Mouse (Mus musculus): ENCODE data around the gene Fkbp2.

Gene Fkbp2

GRCm38 (mm10) chr19:6969665-6970381 is 10.5 kb downstream of the Fkbp2 start:
- peak; percentile 76 for DNase-seq

GRCm38 (mm10) chr19:6969291-6969664 is 11.0 kb downstream of the Fkbp2 start:
- DNase-seq, result no peak

- DNase-seq, result no peak
These were observed 11.6 kb downstream of the Fkbp2 start for GRCm38 (mm10) chr19:6968491-6969271.

GRCm38 (mm10) chr19:6956461-6956860 is 23.8 kb downstream of the Fkbp2 start:
- no peak for DNase-seq

- DNase-seq, result no peak
These were observed 24.9 kb downstream of the Fkbp2 start for GRCm38 (mm10) chr19:6955424-6955823.

- DNase-seq, result peak; percentile 38
These were observed 26.3 kb downstream of the Fkbp2 start for GRCm38 (mm10) chr19:6954046-6954445.

GRCm38 (mm10) chr19:6952712-6953037 is 27.6 kb downstream of the Fkbp2 start:
- DNase-seq, result no peak

GRCm38 (mm10) chr19:6951994-6952711 is 28.1 kb downstream of the Fkbp2 start:
- peak; percentile 64 for DNase-seq

- peak; percentile 96 for DNase-seq
These were observed 28.8 kb downstream of the Fkbp2 start for GRCm38 (mm10) chr19:6951381-6951968.

- peak; percentile 80 for DNase-seq
These were observed 29.6 kb downstream of the Fkbp2 start for GRCm38 (mm10) chr19:6950613-6951153.

- DNase-seq, result no peak
These were observed 30.4 kb downstream of the Fkbp2 start for GRCm38 (mm10) chr19:6949951-6950350.

- DNase-seq, result no peak
These were observed 30.8 kb downstream of the Fkbp2 start for GRCm38 (mm10) chr19:6949532-6949931.

- no peak for DNase-seq
These were observed 32.1 kb downstream of the Fkbp2 start for GRCm38 (mm10) chr19:6948186-6948585.

- no peak for DNase-seq
These were observed 32.6 kb downstream of the Fkbp2 start for GRCm38 (mm10) chr19:6947742-6948141.

- no peak for DNase-seq
These were observed 36.6 kb downstream of the Fkbp2 start for GRCm38 (mm10) chr19:6943709-6944108.

- no peak for DNase-seq
These were observed 37.5 kb downstream of the Fkbp2 start for GRCm38 (mm10) chr19:6942764-6943163.

- DNase-seq, result peak; percentile 94
These were observed 38.0 kb downstream of the Fkbp2 start, which contains the start of gene Gpr137 for GRCm38 (mm10) chr19:6942249-6942691. TSS of gene Gpr137 (minus strand) at chr19:6942480.

GRCm38 (mm10) chr19:6941372-6942248 is 38.7 kb downstream of the Fkbp2 start, which contains the start of gene Bad:
TSS of gene Bad (plus strand) at chr19:6941861.
- peak; percentile 95 for DNase-seq

GRCm38 (mm10) chr19:6940396-6941351 is 39.6 kb downstream of the Fkbp2 start:
- DNase-seq, result no peak

Data from embryo, embryonic 11 days (tissue).